Mouse (Mus musculus) adrenal gland, postnatal 10 days (tissue): ENCODE results near the gene Glis3. TPM values are rescaled to one million over a fixed set of nuclear protein-coding genes. Genes with fewer than 3 reads are reported as not detected.

ENCODE experiments used
- DNase-seq: peaks from one replicate; pipeline ENCODE4 v3.0.0; 2021; ENCODE audit warnings: mixed read lengths
- total RNA-seq, 2 experiments: library from RNA; stranded (reverse); gene quantifications; 2 replicates each; pipeline ENCODE4 v1.2.3; 2021

The Glis3 gene
- total RNA-seq, 2 experiments from 2014 or later = 6.6 to 7.5 TPM

GRCm38 (mm10) chr19:28327536-28327935 is 352.3 kb downstream of the Glis3 start:
- DNase-seq = no peak

- DNase-seq = no peak
Observed at GRCm38 (mm10) chr19:28306036-28306435, 373.8 kb downstream of the Glis3 start.

GRCm38 (mm10) chr19:28305510-28305909 is 374.4 kb downstream of the Glis3 start:
- no peak for DNase-seq

- DNase-seq = no peak
Observed at GRCm38 (mm10) chr19:28302831-28303242, 377.0 kb downstream of the Glis3 start.

- DNase-seq = peak; percentile 51
Observed at GRCm38 (mm10) chr19:28300226-28300625, 379.7 kb downstream of the Glis3 start.

- peak; percentile 21 for DNase-seq
Observed at GRCm38 (mm10) chr19:28299211-28299775, 380.6 kb downstream of the Glis3 start.

GRCm38 (mm10) chr19:28298669-28299068 is 381.2 kb downstream of the Glis3 start:
- DNase-seq = no peak

- DNase-seq = no peak
Observed at GRCm38 (mm10) chr19:28291596-28291995, 388.3 kb downstream of the Glis3 start.

- peak; percentile 8 for DNase-seq
Observed at GRCm38 (mm10) chr19:28289457-28289856, 390.4 kb downstream of the Glis3 start.

- DNase-seq = no peak
Observed at GRCm38 (mm10) chr19:28287431-28287830, 392.4 kb downstream of the Glis3 start.

GRCm38 (mm10) chr19:28284098-28284569 is 395.7 kb downstream of the Glis3 start:
- no peak for DNase-seq

- DNase-seq = no peak
Observed at GRCm38 (mm10) chr19:28283241-28284097, 396.4 kb downstream of the Glis3 start.

- no peak for DNase-seq
Observed at GRCm38 (mm10) chr19:28281405-28281804, 398.5 kb downstream of the Glis3 start.

- DNase-seq = no peak
Observed at GRCm38 (mm10) chr19:28277104-28277503, 402.8 kb downstream of the Glis3 start.

GRCm38 (mm10) chr19:28274501-28274900 is 405.4 kb downstream of the Glis3 start:
- no peak for DNase-seq

GRCm38 (mm10) chr19:28273946-28274345 is 405.9 kb downstream of the Glis3 start:
- no peak for DNase-seq

GRCm38 (mm10) chr19:28266850-28267249 is 413.0 kb downstream of the Glis3 start:
- no peak for DNase-seq

GRCm38 (mm10) chr19:28265776-28266175 is 414.1 kb downstream of the Glis3 start:
- DNase-seq = no peak

GRCm38 (mm10) chr19:28258907-28259675 is 420.8 kb downstream of the Glis3 start:
- DNase-seq = no peak

- DNase-seq = no peak
Observed at GRCm38 (mm10) chr19:28258480-28258879, 421.4 kb downstream of the Glis3 start.

GRCm38 (mm10) chr19:28247345-28247744 is 432.5 kb downstream of the Glis3 start:
- no peak for DNase-seq

GRCm38 (mm10) chr19:28246186-28246585 is 433.7 kb downstream of the Glis3 start:
- DNase-seq = no peak

- DNase-seq = no peak
Observed at GRCm38 (mm10) chr19:28238073-28238472, 441.8 kb downstream of the Glis3 start.
